Mouse (Mus musculus) cerebellum, adult 8-10 months (tissue): ENCODE measurements around the gene Mb21d2.
A peak's percentile ranks its signal among the peaks of the same experiment; 100 is the strongest.

Experiments used
- DNase-seq: peaks from one replicate; pipeline ENCODE4 v3.0.0; 2022

Mb21d2 gene

GRCm38 (mm10) chr16:28928815-28929685 lies at the start of gene Mb21d2:
Gene Mb21d2, minus strand, starts transcription at chr16:28929673.
- DNase-seq, result peak; percentile 57

DNA sequence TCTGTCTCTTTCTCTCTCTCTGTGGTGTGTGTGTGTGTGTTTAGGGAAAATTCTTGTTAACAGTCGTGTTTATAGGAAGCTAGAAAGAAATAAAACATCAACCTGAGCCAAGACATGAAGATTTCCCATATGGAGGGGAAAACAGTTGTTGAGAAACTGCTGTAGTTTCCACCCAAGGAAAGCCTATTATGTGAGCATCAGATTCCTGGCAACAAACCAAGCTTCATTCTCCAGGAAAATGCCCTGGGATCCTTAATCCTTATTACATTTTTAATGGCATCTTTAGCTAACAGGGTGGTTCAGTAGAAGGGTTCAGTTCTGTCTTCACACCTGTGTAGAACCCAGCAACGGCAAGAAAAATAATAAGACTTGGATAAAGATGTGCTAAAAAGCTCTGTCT lies 36.8 kb upstream of the Mb21d2 start:
- no peak for DNase-seq

DNA sequence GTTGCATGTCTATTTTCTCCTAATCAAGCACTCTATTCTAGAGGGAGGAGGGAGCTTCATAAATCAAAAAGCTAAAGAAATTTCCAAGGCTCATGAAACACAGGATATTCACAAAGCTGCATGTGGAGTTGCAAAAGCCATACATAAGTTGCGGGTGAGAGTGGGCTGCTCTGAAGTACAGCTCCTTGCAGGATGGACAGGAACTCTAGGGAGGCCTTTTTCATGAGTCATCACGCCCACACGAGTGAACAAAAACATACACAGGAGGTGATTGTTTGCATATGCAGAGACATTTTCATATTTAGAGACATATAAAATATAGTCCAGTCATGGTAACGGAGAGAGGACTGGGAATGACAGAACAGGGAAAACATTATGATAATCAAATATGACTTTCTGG lies 34.6 kb upstream of the Mb21d2 start:
- no peak for DNase-seq

DNA sequence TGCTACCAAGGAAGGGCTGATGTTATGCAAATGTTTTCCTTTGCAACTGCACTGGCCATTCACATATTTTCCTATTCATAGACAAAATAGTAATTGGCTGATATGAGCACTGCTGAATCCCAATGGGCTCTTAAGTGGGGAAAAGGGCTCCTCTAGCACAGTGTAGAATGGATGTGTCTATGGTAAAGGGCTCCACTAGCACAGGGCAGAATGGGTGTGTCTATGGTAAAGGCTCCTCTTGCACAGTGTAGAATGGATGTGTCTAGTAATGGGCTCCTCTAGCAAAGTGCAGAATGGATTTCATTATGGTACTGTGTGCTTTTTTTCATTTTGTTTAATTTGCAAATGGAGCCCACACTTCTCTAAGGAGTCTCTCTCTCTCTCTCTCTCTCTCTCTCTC lies 33.5 kb upstream of the Mb21d2 start:
- DNase-seq, result no peak

- DNase-seq, result no peak
These were observed 20.3 kb upstream of the Mb21d2 start for GRCm38 (mm10) chr16:28949810-28950209.

- DNase-seq, result no peak
These were observed 13.8 kb upstream of the Mb21d2 start for GRCm38 (mm10) chr16:28943254-28943653.

- no peak for DNase-seq
These were observed 6.8 kb upstream of the Mb21d2 start for GRCm38 (mm10) chr16:28936181-28936792.

DNA sequence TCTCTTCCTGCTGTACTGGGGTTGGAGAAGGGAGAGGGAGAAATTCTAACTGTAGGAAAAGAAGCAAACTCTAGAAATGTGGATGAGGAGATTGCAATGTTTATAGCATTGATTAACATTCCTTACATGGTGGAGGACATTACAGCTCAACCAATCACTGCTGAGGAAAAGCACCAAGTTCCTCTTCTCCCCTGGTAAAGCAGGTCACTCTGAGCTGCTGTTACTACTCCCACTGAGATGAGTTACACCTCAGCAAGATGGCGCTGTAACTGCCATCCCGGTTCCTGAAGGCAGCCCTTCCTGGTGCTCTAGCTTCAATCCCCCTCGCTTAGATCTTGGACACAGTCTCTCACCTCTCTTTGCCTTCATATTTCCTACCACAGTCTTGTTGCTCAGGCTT lies 6.2 kb upstream of the Mb21d2 start:
- no peak for DNase-seq

- DNase-seq, result no peak
These were observed 1.7 kb upstream of the Mb21d2 start for GRCm38 (mm10) chr16:28931213-28931612.

DNA sequence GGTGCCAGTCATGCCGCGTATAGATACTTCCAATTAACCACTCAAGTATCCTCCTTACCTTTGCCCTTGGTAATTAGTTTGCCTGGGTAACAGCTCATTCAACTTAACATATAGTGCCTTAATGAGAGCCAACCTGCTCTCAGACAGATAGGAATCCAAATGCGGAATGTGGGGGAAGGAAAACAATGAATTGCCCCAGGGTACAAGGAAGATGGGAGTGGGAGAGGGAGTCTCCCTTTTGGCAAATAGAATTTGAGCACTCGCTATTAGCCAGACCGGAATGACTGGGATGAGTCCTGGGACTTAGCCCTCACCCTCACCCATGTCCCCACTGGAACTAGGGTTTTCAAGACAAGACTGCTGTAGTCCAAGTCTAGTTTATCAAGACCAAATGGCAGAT lies 953 bp upstream of the Mb21d2 start:
- DNase-seq, result no peak

DNA sequence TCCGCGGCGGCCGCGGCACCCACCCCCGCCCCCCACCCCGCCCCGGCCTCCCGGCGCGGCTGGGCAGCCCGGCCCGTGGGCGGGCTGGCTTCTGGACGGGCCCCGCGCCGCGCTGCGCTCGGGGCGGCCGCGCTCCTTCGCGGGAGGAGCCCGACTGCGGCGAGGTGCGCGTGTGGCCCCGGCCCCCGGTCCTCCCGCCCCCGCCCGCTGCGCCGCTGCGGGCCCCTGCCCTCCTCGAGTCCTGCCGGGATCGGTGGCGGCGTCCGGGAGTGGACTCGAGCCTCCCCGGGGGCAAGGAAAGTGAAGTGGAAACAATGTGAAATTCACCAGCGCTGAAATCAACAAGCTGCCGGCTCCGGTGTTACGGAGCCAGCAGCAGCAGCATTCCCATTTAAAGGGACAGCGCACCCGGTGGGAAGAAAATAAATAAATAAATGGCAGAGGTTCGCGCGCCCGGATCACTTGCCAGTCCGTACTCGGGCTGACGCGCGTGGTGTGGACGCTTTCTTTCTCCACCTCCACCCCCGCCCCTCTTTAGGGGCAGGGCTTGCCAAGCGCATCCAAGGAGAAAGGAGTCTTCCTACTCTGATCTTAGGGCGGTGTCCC lies 316 bp upstream of the Mb21d2 start:
- peak; percentile 69 for DNase-seq

- DNase-seq, result peak; percentile 41
These were observed 1.0 kb downstream of the Mb21d2 start for GRCm38 (mm10) chr16:28928466-28928814.

- peak; percentile 18 for DNase-seq
These were observed 2.1 kb downstream of the Mb21d2 start for GRCm38 (mm10) chr16:28927381-28927780.

GRCm38 (mm10) chr16:28919320-28919885 lies 10.1 kb downstream of the Mb21d2 start:
- DNase-seq, result no peak

DNA sequence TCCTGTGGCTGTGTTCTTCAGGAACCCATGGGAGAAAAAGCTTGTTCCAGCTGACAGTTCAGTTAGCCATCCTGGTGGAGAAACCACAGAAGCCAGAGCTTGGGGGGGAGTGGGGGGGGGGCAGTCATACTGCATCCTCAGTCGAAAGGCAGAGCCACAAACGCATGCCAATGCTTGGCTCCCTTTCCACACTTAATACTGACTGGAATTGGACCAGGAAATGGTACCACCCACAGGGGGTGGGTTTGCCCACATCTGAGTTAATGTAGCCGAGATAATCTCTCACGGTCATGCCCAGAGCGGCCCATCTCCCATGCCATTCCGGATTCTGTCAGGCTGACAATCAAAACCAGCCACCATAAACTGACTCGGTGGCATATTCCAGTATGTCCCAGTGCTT lies 14.1 kb downstream of the Mb21d2 start:
- DNase-seq, result no peak

DNA sequence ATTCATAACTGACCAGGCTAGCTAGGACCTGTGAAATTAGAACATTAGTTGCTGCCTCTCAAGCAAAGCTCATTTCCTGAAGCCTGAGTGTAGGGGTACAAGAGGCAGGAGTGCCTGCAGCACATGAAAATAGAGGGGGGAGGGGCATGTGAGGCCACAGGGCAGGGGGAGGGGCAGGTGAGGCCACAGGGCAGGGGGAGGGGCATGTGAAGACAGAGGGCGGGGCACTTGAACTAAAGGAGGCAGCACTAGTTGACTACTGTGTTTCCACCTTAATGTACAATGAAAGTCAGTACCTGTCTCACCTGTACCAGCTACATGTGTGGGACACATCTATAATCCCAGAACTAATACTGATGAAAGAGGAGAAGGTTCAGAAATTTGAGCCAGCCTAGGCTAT lies 14.8 kb downstream of the Mb21d2 start:
- no peak for DNase-seq

GRCm38 (mm10) chr16:28911414-28912050 lies 17.9 kb downstream of the Mb21d2 start:
- DNase-seq, result no peak

DNA sequence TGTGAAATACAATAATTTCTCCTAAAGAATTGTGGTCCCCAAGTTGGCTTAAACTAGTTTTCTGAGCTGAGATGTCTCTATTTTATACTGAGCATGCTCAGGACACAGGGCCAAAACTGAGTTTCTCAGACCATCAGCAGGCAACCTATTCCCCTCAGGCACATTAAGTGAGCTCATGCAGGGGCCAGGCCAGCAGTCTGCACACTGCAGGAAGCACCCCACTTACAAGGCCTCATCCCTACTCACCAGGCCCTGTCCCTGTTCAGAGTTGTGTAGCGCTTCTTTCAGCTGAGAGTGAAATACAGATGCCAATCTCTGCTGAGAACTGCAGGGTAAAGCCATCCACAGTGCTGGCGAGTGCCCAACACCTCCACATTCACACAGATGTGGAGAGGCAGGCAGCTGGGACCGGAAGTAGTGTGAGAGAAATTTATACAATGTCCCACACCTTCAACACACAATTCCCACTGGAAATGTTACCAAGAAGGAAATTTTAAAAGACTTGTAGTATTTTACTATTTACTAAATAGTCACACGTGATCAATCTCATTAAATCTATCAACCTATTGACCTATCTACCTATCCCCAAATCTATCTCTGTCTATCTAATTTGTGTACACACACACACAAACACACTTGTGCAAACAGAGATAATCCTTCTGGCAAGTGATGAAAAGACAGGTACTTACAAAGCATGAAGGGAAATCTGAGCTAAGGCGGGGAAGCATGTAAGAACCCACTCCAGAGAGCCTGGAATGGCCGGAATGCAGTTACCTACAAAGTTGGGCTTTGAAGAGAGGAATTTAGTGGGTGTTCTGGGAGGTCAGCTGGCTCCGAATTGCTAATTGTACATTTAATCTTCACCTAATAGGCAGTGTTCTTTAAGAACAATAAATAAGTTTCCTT lies 22.9 kb downstream of the Mb21d2 start:
- no peak for DNase-seq

GRCm38 (mm10) chr16:28905567-28906289 lies 23.7 kb downstream of the Mb21d2 start:
- no peak for DNase-seq

- no peak for DNase-seq
These were observed 26.6 kb downstream of the Mb21d2 start for GRCm38 (mm10) chr16:28902620-28903565.
